Mouse (Mus musculus) cortical plate, adult 2 months (tissue): ENCODE measurements around the gene Slc25a44.

ENCODE experiments used
- CTCF ChIP-seq: fragments of 200-500 bp; IDR thresholded peaks from 2 replicates; pipeline ENCODE4 v1.5.1; 2011; ENCODE audit warnings: mild to moderate bottlenecking, control low read depth, low read length; ENCODE audit not compliant: insufficient read depth; ENCODE audit errors: extremely low read depth
- POLR2A ChIP-seq: fragments of 200-500 bp; IDR thresholded peaks from 2 replicates; pipeline ENCODE4 v1.6.1; 2011; ENCODE audit warnings: mild to moderate bottlenecking, low read length, control low read depth; ENCODE audit not compliant: insufficient read depth; ENCODE audit errors: extremely low read depth

DNA sequence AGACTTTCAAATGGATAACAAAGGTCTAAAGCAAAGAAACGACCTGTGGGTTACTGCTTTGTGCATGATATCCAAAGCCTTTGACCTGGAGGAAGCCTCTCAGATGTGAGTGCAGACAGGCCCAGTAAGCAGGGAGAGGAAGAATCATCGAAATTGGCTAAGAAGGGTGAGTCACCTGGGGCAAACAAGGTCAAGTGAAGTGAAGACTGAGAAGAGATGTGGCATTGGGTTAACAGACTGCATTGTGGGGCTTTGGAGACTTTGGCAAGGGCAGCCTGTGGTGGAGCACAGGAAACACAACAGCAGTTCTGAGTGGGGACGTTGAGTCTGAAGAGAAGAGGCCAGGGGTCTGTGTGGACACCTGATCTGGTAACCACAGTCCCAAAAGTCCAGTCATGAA, 39.5 kb upstream of the Slc25a44 start:
- no peak for TF ChIP-seq CTCF
- TF ChIP-seq POLR2A, result no peak
